Mouse (Mus musculus) embryonic facial prominence, embryonic 11.5 days (tissue): ENCODE measurements around the gene Krt31. TPM values are rescaled to one million over a fixed set of nuclear protein-coding genes. Genes with fewer than 3 reads are reported as not detected.

Experiments
- ATAC-seq: fragments of 200-750 bp; cut with Nextera tagmentation; replicated peaks from 2 replicates; pipeline ENCODE4 v1.8.0; 2017; ENCODE audit warnings: low read depth; ENCODE audit not compliant: insufficient number of reproducible peaks, low FRiP score, low TSS enrichment
- DNase-seq: peaks from one replicate; pipeline ENCODE4 v3.0.0-alpha.2; 2015; ENCODE audit warnings: low spot score
- H3K27ac ChIP-seq: fragments of 300-500 bp; sonication (generic); replicated peaks from 2 replicates; pipeline ENCODE4 v1.5.1; 2014; ENCODE audit warnings: mild to moderate bottlenecking, low read depth, low read length, control low read depth
- H3K27me3 ChIP-seq: fragments of 300-500 bp; sonication (generic); 2 replicates; pipeline ENCODE4 v1.6.1; 2014; ENCODE audit warnings: mild to moderate bottlenecking, low read length, moderate library complexity, mixed read lengths; ENCODE audit not compliant: control insufficient read depth, insufficient read depth
- H3K36me3 ChIP-seq: fragments of 300-500 bp; sonication (generic); replicated peaks from 2 replicates; pipeline ENCODE4 v1.6.1; 2014; ENCODE audit warnings: low read depth, mild to moderate bottlenecking, low read length, moderate library complexity, mixed read lengths; ENCODE audit not compliant: control insufficient read depth, insufficient read depth
- H3K4me1 ChIP-seq: fragments of 300-500 bp; sonication (generic); 2 replicates; pipeline ENCODE4 v1.6.1; 2014; ENCODE audit warnings: low read length, mixed read lengths; ENCODE audit not compliant: control insufficient read depth, insufficient read depth
- H3K4me2 ChIP-seq: fragments of 300-500 bp; sonication (generic); 2 replicates; pipeline ENCODE4 v1.6.1; 2014; ENCODE audit warnings: low read depth, mild to moderate bottlenecking, control low read depth, low read length, moderate library complexity
- H3K4me3 ChIP-seq: fragments of 300-500 bp; sonication (generic); 2 replicates; pipeline ENCODE4 v1.5.1; 2014; ENCODE audit warnings: low read depth, low read length, control low read depth
- H3K9ac ChIP-seq: fragments of 300-500 bp; sonication (generic); replicated peaks from 2 replicates; pipeline ENCODE4 v1.6.1; 2014; ENCODE audit warnings: mild to moderate bottlenecking, control low read depth, low read length
- H3K9me3 ChIP-seq: fragments of 300-500 bp; sonication (generic); replicated peaks from 2 replicates; pipeline ENCODE4 v1.6.1; 2016; ENCODE audit warnings: mild to moderate bottlenecking, low read length, inconsistent platforms, mixed read lengths; ENCODE audit not compliant: control insufficient read depth
- WGBS: fragments of 180-500 bp; shearing (Covaris S2); extraction: QIAGEN DNeasy Blood & Tissue Kit; methylation state at CpG from one replicate; pipeline ENCODE4 v1.1.7; 2014; 5-methylcytosine and 5-hydroxymethylcytosine counted together
- polyA plus RNA-seq: library from polyadenylated mRNA; unstranded; fragments of >200 nt; fragmentation: Nextera tagmentation; extraction: Ambion mirVana; gene quantifications from 2 replicates; pipeline ENCODE4 v1.2.1, GENCODE M21; 2014

The Krt31 gene
- not detected in 2 replicates for polyA plus RNA-seq

DNA sequence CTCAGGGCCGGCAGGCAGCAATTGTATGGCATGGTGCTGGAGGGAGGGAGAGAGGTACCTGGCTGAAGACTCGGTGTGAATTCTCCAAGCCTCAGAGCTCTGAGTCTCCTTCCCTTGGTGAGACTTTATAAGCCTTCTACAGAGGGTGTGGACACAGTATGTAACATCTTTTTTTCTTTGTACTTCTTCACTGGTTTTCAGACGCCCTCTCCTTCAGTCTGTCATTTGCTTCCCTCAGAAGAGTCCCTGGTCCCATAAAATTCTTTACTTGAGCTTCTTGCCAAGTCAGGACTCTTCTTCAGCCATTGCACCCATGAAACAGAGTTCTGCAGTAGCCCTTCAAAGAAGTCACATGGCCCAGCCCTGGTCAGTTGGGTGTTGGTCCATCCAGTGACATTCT is at the start of gene Krt31:
Krt31 (minus strand) TSS at position 101 of the 400 bp plus-strand sequence.
- Histone ChIP-seq H3K4me3 (no peak within 1 kb of the TSS), H3K4me2 (no peak within 1 kb of the TSS), H3K9ac (no peak within 1 kb of the TSS), H3K36me3 (no peaks in the 10 kb centered on the region), H3K27me3 (no peaks in the 10 kb centered on the region), H3K9me3 (no peaks in the 10 kb centered on the region), H3K4me1 (no peaks in the 10 kb centered on the region), H3K27ac (no peak within 1 kb of the TSS)
- 82% methylated on average over 3 of the region's 3 CpGs for WGBS
- ATAC-seq (no peak), DNase-seq (no peak)

DNA sequence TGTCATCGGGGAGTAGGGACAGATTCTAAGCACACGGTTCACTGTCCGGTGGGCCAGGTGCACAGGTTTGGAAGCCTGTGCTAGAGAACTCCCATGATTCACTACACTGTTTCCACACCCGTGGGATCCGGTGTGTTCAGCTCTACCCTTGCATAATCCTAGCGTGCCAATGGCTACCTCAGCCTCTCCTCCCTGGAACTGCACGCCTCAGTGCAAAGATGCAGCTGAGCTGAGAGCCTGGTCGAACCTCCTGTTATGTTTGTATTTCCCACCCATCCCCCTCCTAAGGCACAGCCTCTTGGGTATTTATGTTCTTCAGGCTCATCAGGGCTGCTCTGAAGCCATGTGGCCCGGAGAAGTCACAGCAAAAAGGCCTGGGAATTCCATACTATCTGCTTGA is 47.5 kb upstream of the Krt31 start:
- Histone ChIP-seq H3K4me1 (no peaks in the 10 kb centered on the region), H3K27ac (no peak overlapping the region)

DNA sequence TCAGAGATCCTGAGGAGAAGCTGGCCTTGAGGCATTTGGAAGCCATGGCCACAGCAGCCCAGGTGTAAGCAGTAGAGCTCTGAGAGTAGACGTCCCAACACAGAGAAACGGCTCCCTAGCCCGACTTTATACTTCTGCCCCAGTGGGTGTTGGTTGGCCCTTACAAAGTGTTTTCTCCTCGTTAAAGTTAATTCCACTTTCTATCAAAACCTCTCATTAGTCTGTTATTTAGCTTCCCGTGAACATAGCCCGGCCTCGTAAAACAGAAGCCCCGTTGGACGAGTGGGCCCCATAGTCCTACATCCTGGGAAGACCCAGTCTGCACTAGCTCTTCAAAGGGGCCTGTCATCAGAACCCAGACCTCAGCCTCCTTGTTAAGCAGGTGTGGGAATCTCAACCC is 45.8 kb upstream of the Krt31 start, which contains the start of gene Krt35:
Krt35 (minus strand) TSS at position 101 of the 400 bp plus-strand sequence.
- H3K36me3 ChIP-seq: no peaks in the 10 kb centered on the region
- H3K4me2 ChIP-seq: no peak within 1 kb of the TSS
- H3K4me1 ChIP-seq: no peaks in the 10 kb centered on the region
- ATAC-seq (no peak), DNase-seq (no peak)
- no peaks in the 10 kb centered on the region for H3K27me3 ChIP-seq
- H3K27ac ChIP-seq: no peak within 1 kb of the TSS
- 82% methylated on average over 9 of the region's 9 CpGs for WGBS
- no peak within 1 kb of the TSS for H3K4me3 ChIP-seq
- H3K9me3 ChIP-seq: no peaks in the 10 kb centered on the region
- H3K9ac ChIP-seq: no peak within 1 kb of the TSS

More for the DNA sequence above, 47.5 kb upstream of the Krt31 start:
- no peak overlapping the region for H3K4me3 ChIP-seq
- H3K4me2 ChIP-seq: no peak overlapping the region
- no peak for DNase-seq
- H3K27me3 ChIP-seq: no peaks in the 10 kb centered on the region
- ATAC-seq: no peak
- H3K9ac ChIP-seq: no peak overlapping the region
- H3K9me3 ChIP-seq: no peaks in the 10 kb centered on the region
- H3K36me3 ChIP-seq: no peaks in the 10 kb centered on the region
- 62% methylated on average over 9 of the region's 9 CpGs for WGBS

DNA sequence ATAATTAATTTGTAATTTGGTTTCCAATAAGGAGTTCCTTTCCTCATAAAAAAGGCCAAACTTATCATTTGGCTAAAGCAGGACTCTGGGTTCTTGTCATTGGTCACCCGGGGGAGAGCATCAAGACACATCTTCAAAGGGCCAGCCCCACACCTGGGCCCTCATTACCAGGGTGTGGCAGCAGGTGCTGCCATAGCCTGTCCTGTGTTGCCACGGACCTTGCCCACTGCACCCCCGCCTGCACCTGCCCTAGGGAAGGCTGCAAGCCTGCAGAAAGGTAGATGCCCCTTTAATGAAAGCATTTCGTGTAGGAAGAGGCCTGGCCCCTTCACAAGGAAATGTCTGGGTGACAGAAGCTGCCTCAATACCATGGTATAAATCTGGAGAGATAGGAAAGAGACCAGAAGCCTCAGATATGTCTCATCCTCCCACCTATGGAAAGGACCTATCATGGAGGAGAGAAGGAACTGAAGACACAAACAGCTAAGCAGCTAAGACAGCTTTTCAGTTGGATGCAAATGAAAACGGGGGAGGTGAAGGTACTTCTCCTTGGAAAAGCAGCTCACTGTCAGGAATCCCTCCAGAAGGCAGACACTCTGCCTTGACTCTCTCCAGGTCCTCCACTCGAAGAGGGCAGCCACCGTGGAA is 38.2 kb upstream of the Krt31 start:
- 65% methylated on average over 7 of the region's 7 CpGs for WGBS
- H3K4me1 ChIP-seq: no peaks in the 10 kb centered on the region
- no peaks in the 10 kb centered on the region for H3K9me3 ChIP-seq
- no peak overlapping the region for H3K4me2 ChIP-seq
- no peak overlapping the region for H3K4me3 ChIP-seq
- no peaks in the 10 kb centered on the region for H3K36me3 ChIP-seq
- DNase-seq (no peak), ATAC-seq (no peak)
- no peak overlapping the region for H3K27ac ChIP-seq
- H3K9ac ChIP-seq: no peak overlapping the region
- H3K27me3 ChIP-seq: no peaks in the 10 kb centered on the region

DNA sequence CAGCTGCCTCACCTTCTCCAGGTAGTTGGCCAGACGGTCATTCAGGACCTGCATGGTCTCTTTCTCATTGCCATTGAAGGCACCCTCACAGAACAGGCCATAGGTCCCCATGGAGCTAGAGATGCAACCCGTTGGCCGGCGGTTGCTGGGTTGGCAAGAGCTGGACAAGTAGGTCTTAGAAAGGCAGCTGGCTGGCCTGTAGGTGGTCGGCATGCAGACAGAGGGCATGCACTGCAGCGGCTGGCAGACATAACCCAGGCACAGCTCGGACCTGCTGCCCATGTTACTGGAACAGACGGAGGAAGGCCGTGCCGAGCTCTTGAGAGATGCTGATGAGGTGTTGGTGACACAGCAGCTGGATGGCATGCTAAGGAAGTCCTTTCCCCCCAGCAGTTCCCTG is 37.5 kb upstream of the Krt31 start, which contains the start of gene Krt32:
Krt32 (minus strand) TSS at position 366 of the 400 bp plus-strand sequence.
- Histone ChIP-seq H3K9ac (no peak within 1 kb of the TSS), H3K4me1 (no peaks in the 10 kb centered on the region), H3K27ac (no peak within 1 kb of the TSS), H3K9me3 (no peaks in the 10 kb centered on the region), H3K4me3 (no peak within 1 kb of the TSS), H3K36me3 (no peaks in the 10 kb centered on the region), H3K4me2 (no peak within 1 kb of the TSS), H3K27me3 (no peaks in the 10 kb centered on the region)
- ATAC-seq: no peak
- WGBS: 91% methylated on average over 10 of the region's 10 CpGs
- no peak for DNase-seq

DNA sequence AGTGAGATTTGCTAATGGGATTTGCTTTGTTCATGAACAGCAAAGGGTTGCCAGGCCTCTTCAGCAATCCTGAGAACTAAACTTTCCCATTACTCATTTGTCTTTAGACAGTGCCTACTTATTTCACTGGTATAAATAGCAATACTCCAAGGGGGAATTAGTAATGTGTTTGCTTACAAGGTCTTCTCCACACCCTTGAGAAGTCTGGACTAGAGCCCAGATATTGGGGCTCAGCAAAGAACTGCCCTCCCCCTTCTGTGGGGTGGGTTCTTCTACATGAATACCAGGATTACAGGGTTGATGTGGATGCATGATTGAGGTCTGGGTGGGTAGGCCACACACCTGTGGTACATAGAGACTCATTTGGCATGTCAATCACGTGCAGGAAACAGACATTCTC is 23.5 kb upstream of the Krt31 start:
- Histone ChIP-seq H3K9ac (no peak overlapping the region), H3K36me3 (no peaks in the 10 kb centered on the region), H3K27me3 (no peaks in the 10 kb centered on the region), H3K9me3 (no peaks in the 10 kb centered on the region), H3K27ac (no peak overlapping the region), H3K4me1 (no peaks in the 10 kb centered on the region), H3K4me3 (no peak overlapping the region), H3K4me2 (no peak overlapping the region)
- DNase-seq: no peak
- WGBS: 69% methylated on average over 1 of the region's 1 CpGs
- ATAC-seq: no peak

DNA sequence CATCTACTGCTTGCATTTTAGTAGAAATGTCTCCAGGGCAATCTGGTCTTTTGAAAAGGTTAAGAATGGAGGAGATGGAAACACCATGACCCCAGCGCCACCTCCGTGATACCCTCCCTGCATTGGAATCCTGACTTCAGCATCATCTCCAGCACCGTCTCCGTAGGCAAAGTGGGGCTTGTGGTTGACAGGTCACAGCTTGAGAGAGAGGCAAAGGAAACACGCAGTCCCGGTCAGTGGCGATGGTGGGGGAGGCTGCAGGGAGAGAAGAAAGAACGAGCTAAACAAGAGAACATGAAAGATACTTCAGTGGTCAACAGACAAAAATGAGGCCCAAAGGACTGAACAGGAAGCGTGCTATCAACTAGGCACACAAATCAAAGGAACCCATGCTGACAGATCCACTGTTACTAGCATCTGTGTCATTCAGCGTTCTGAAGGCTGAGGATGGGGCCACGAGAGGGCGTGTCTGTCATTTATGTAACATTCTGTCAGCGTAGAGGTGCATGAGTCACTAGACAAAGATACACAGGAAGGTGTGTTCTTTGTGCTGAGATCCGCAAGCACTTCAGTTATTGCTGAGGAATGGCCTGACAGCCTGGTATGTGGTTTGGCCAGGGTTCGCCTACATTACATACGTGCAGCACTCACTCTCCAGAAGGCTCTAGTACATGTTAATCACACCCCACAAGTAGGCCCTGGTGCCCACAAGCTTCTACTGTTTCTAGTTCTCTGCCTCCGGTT is 17.1 kb upstream of the Krt31 start:
- no peak overlapping the region for H3K4me2 ChIP-seq
- no peaks in the 10 kb centered on the region for H3K4me1 ChIP-seq
- no peak overlapping the region for H3K9ac ChIP-seq
- no peak overlapping the region for H3K27ac ChIP-seq
- no peak for ATAC-seq
- no peaks in the 10 kb centered on the region for H3K27me3 ChIP-seq
- WGBS: 84% methylated on average over 17 of the region's 17 CpGs
- H3K36me3 ChIP-seq: no peaks in the 10 kb centered on the region
- no peaks in the 10 kb centered on the region for H3K9me3 ChIP-seq
- H3K4me3 ChIP-seq: no peak overlapping the region
- DNase-seq: no peak
